Mouse (Mus musculus): Measurements from ENCODE around the gene Hist1h3f.
"Not testable (repeated sequence)": the region's sequence is repeated elsewhere in the genome, so short reads cannot be mapped to it uniquely, and the experiment has no call there.

Hist1h3f gene

DNA sequence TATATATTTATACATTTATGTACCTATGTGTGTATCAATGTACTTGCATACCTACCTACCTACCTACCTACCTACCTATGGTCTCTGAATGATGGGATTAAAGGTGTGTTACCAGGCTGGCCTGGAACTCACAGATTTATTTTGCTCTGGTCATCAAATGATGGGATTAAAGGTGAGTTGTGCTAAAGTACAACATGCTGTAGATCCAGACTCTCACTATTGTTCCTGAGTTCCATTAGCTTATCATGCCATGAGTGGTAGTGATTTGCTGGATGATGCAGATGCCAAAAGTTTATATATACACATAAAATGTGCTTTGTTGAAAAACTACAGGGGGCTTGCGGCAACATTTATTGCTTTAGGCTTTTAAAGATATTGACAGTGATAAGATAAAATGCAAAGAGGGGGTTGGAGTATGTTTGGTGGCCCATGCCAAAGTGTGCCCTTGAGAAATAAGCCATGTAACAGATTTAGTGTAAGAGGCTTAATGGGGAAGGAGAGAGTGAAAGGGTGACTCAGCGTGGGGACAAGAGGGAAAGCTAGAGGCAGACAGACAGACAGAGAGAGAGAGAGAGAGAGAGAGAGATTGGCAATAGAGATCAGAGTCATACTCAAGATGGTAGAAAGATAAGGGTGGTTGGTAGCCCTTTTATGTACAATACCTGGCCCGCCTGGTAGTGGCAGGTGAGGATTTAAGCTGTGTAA, 6.7 kb upstream of the Hist1h3f start:
- no peak for DNase-seq (ENCODE audit: low spot score)

GRCm38 (mm10) chr13:23538249-23538648, 5.6 kb upstream of the Hist1h3f start:
- DNase-seq (ENCODE audit: low spot score) = no peak

DNA sequence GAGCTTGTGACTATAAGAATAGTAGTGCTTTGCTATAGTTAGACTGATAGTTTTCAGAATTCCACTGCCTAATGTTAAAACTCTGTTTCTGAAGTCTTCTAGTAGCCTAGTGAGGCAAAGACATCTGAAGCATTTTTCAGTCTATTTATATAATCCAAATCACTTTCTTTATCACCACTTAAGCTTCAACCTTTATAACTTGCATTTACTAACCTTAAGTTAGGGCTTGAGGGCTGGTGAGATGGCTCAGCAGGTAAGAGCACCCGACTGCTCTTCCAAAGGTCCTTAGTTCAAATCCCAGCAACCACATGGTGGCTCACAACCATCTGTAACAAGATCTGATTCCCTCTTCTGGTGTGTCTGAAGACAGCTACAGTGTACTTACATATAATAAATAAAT, 4.0 kb upstream of the Hist1h3f start:
- DNase-seq (ENCODE audit: low spot score) = not testable (repeated sequence)

GRCm38 (mm10) chr13:23541497-23541896, 2.4 kb upstream of the Hist1h3f start:
- no peak for DNase-seq (ENCODE audit: low spot score)

DNA sequence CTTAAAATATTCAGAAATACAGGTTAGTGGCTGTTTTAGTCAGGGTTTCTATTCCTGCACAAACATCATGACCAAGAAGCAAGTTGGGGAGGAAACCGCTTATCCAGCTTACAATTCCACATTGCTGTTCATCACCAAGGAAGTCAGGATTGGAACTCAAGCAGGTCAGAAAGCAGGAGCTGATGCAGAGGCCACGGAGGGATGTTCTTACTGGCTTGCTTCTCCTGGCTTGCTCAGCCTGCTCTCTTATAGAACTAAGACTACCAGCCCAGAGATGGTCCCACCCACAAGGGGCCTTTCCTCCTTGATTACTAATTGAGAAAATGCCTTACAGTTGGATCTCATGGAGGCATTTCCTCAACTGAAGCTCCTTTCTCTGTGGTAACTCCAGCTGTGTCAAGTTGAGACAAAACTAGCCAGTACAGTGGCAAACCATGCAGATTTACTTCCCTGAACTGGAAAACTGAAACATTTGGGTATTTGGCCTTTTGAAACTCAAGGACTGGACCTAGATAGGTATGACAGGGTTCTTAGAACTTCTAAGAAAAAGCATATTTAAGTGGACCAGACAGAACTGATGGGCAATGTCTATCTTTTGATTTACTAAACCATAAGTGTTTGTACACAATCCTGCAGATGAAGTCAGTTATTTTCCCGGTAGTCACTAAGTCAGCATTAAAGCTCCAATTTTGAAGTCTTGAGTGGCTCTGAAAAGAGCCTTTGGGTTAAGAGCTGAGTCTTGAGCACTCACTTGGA, 1.4 kb upstream of the Hist1h3f start:
- not testable (repeated sequence) for DNase-seq (ENCODE audit: low spot score)

DNA sequence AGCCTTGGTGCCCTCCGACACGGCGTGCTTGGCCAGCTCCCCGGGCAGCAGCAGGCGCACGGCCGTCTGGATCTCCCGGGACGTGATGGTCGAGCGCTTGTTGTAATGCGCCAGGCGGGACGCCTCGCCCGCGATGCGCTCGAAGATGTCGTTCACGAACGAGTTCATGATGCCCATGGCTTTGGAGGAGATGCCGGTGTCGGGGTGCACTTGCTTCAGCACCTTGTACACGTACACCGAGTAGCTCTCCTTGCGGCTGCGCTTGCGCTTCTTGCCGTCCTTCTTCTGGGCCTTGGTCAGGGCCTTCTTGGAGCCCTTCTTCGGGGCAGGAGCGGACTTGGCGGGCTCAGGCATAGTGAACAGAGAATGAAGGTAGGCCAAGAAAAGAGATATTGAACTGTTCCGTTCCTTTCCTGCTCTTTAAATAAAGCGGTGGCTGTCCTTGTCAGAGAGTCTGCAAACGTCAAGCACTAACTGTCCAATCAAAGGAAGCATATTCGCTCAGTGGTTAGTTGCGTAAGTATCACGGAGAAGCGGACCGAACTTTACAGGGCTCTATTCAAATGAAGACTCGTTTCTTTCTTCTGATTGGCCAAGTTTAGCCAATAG, 749 bp upstream of the Hist1h3f start, which contains the start of gene Hist1h2bh:
Hist1h2bh (minus strand) TSS at position 394 of the 609 bp plus-strand sequence.
- peak; percentile 81 for DNase-seq (ENCODE audit: low spot score)

DNA sequence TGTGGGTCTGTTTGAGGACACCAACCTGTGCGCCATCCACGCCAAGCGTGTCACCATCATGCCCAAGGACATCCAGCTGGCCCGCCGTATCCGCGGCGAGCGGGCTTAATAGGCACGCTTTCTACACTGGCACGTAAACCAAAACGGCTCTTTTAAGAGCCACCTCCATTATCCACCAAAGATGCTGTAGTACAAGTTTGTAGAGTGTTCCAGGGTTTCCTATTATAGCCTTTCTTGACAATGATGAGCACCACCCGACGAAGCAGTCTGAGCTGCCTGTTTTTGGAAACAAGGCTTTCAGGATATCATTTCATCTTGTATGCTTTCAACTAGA, 902 bp downstream of the Hist1h3f start:
- not testable (repeated sequence) for DNase-seq (ENCODE audit: low spot score)

GRCm38 (mm10) chr13:23546694-23547093, 2.8 kb downstream of the Hist1h3f start:
- no peak for DNase-seq (ENCODE audit: low spot score)

- no peak for DNase-seq (ENCODE audit: low spot score)
Observed at GRCm38 (mm10) chr13:23550761-23551145, 6.9 kb downstream of the Hist1h3f start.

DNA sequence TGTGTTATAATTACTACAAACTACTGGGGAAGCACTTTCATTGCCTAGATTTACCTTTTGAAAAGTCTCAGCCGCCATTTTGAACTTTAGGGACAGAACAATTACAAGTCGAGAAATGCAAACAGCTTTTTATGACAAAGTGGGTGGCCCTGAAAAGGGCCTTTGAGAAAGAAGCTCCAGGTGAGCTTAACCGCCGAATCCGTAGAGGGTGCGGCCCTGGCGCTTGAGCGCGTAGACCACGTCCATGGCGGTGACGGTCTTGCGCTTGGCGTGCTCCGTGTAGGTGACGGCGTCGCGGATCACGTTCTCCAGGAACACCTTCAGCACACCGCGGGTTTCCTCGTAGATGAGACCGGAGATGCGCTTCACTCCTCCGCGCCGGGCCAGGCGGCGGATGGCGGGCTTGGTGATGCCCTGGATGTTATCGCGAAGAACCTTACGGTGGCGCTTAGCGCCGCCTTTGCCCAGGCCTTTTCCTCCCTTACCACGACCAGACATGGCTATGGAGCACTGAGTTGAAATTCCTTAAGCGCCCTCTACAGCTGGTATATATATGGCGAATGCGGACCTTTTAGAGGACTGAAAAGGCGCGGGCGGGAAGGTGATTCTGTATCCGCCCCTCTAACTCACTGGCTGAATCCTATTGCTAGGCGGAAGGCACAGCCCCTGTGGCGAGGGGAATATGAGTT, 7.4 kb downstream of the Hist1h3f start, which contains the start of gene Hist1h4f:
Hist1h4f (minus strand) TSS at position 503 of the 689 bp plus-strand sequence.
- peak; percentile 94 for DNase-seq (ENCODE audit: low spot score)

GRCm38 (mm10) chr13:23551931-23552914, 8.4 kb downstream of the Hist1h3f start:
- no peak for DNase-seq (ENCODE audit: low spot score)

DNA sequence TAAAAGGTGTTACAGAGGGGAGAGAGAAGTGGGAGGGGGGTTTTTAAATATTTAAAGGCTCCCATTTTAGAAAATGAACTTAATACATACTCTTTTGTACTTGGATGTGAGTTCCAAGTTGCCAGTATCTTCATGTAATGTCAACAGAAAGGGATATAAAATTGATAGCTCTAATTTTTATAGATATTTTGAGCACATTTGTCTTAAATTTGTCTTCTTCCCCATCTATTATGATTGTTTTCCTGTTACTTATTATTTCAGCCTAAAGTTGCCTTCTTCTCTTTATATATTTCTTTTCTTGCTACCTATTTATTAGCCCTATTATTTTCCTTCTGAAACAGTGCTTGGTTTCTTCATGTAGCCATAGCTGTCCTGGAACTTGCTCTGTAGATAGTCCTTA, 9.1 kb downstream of the Hist1h3f start, which contains the start of gene Hist1h1d:
Hist1h1d (plus strand) TSS at position 301 of the 400 bp plus-strand sequence.
- no peak for DNase-seq (ENCODE audit: low spot score)

GRCm38 (mm10) chr13:23554393-23554792, 10.5 kb downstream of the Hist1h3f start:
- DNase-seq (ENCODE audit: low spot score) = no peak

DNA sequence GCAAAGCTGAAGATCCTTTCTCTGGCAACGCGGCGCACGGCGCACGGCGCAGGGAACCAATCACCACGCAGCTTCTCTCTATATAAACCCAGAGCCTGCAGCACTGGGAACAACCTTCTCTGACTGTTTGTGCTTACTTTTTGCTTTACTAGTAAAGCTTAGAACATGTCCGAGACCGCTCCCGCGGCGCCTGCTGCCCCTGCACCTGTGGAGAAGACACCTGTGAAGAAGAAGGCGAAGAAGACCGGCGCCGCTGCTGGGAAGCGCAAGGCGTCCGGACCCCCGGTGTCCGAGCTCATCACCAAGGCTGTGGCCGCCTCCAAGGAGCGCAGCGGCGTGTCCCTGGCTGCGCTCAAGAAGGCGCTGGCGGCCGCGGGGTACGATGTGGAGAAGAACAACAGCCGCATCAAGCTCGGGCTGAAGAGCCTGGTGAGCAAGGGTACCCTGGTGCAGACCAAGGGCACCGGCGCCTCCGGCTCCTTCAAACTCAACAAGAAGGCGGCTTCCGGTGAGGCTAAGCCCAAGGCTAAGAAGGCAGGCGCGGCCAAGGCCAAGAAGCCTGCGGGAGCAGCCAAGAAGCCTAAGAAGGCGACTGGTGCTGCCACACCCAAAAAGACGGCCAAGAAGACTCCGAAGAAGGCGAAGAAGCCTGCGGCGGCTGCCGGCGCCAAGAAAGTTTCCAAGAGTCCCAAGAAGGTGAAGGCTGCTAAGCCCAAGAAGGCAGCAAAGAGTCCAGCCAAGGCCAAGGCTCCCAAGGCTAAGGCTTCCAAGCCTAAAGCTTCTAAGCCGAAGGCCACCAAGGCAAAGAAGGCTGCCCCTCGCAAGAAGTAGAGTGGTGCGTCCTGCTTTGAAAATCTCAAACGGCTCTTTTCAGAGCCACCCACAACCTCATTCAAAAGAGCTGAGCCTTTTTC, 11.3 kb downstream of the Hist1h3f start:
- DNase-seq (ENCODE audit: low spot score) = no peak

GRCm38 (mm10) chr13:23555839-23556416, 12.1 kb downstream of the Hist1h3f start:
- DNase-seq (ENCODE audit: low spot score) = peak; percentile 87

DNA sequence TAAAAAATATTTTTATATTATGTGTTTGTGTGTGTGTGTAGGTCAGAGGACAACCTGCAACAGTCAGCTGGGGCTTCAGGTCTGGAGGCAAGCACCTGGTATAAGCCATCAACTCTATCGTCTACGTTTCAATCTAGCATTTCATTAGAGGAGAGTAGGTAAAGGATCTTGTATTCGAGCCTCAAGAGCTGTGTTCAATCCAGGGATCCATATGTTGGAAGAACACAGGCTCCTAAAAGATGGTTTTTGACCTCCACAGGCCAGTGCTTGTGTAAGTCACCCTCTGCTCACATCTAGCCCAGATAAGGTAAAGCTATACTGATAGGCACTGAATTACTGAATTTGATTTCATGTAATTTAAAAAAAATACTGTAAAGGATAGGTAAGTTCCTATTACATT, 13.1 kb downstream of the Hist1h3f start:
- no peak for DNase-seq (ENCODE audit: low spot score)

DNA sequence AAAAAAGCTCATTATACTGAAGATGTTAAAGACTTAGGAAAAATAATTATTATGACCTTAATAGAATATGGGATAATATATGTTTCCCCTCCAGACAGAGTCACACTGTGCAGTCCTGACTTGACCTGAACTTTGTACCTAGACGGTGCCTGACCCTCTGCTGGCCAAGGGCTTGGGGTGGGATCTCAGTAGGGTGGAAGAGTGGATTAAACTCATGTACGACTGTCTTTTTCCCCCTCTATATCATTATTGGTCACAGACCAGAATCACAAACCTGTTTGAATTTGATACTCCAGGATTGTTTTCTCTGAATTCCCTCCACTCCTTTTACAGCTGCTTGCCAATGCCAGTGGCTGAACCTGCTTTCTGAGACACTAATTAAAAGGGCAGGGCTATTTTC, 16.8 kb downstream of the Hist1h3f start:
- not testable (repeated sequence) for DNase-seq (ENCODE audit: low spot score)

DNA sequence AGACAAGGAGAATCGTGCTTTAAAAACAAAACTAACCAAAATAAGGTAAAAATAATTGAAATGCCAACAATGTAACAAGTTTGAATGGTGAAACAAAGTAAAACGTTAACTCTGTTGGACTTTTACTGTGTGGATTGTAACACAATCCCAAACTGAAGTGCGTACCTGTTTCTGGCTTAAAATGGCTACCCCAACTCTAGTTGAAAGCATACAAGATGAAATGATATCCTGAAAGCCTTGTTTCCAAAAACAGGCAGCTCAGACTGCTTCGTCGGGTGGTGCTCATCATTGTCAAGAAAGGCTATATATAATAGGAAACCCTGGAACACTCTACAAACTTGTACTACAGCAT, 17.7 kb downstream of the Hist1h3f start:
- DNase-seq (ENCODE audit: low spot score) = not testable (repeated sequence)

DNA sequence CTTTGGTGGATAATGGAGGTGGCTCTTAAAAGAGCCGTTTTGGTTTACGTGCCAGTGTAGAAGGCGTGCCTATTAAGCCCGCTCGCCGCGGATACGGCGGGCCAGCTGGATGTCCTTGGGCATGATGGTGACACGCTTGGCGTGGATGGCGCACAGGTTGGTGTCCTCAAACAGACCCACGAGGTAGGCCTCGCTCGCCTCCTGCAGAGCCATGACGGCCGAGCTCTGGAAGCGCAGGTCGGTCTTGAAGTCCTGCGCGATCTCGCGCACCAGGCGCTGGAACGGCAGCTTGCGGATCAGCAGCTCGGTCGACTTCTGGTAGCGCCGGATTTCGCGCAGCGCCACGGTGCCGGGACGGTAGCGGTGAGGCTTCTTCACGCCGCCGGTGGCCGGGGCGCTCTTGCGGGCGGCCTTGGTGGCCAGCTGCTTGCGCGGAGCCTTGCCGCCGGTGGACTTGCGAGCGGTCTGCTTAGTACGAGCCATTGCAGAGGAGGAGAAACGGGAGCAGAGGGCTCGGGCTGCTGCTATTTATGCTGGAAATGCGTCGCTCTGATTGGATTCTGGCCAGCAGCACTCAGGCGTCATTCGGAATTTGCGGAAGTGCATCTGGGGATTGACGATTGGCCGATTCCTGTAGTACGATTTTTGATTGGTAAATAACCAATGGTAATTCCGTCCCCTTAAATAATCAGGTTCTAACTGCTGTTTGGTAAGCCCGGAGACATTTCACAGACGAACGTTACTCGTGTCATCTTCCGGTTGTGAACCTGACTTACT, 18.2 kb downstream of the Hist1h3f start, which contains the start of gene Hist1h3e:
Hist1h3e (minus strand) TSS at position 487 of the 777 bp plus-strand sequence.
- DNase-seq (ENCODE audit: low spot score) = peak; percentile 96

Data from layer of hippocampus, adult 9-10 months (tissue).